Mouse (Mus musculus): Measurements from ENCODE around the gene Tns3.

Gene Tns3

DNA sequence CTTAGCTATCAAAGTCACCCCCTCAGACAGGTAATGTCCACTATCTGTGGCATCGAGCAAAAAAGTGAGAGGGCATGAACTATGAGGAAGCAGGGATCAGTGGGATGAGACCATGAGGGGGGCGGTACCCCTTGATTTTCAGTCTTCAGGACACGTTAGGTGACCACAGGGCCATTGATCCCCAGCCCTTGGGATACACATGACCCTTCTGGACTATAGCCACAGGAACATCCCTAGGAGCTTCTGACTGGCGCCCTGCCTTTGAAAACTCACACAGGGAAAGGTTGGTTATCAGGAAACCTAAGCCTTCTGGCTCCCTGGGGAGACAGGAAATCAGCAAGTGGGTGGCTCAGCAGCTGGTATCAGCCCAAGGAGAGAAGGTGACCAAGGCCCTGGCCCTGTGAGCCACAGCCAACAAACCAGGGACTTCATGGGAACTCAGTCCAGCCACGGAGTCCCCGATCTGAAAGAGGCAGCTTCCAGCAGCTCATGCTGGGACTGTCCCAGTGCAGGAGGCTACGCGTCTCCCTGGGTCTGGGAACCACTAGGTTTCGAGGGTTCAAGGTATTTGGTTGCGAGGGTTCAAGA, 12.8 kb downstream of the Tns3 start:
- DNase-seq (ENCODE audit: low spot score), result no peak

- no peak for DNase-seq (ENCODE audit: low spot score)
Observed at GRCm38 (mm10) chr11:8645609-8646008, 18.7 kb downstream of the Tns3 start.

DNA sequence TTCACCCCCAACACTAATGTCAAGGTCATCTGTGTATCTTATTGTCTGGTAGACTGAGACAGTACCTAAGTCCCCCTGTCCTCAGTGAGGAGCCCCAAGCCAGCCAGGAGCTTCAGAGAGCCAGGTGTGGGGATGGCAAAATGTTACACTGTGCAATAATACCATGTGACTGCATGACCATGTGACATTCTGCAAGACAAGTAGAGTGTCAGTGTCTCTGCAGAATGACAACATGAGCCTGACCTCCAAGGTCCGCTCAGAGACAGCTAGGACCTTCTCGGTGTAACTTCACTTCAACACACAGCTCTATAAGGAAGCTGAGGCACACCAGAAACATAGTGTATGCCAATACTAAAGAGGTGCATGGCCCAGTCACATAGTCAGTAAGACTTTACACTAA, 20.1 kb downstream of the Tns3 start:
- DNase-seq (ENCODE audit: low spot score), result no peak

DNA sequence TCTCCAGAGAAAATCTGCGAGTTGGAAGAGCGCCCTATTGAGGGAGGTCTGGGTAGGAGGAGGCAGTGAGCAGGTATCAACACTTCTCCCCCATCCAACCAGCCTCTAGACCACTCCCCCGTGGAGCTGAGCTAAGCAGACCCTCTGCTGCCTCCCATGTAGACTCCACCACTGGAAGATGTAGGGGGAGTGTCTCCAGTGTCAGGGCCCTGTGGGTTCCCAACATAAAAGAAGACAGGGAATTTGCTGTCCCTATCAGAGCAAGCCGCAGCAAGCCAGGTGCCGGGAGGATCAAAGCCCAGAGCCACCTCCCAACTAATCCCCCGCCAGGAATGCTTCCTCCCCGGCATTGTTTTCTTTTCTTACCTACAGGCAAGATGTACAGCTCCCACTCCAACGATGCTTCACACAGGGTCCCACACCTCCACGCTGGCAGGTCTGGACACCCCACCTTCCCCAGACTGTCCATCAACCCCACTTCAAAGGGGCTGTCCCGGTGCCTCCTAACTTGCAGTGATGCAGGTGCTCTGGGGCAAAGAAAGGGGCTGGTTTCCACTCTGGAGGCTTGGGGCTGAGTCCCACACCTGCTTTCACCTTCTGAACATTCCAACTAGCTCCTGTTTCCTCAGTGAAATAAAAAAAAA, 22.6 kb downstream of the Tns3 start:
- DNase-seq (ENCODE audit: low spot score), result no peak

DNA sequence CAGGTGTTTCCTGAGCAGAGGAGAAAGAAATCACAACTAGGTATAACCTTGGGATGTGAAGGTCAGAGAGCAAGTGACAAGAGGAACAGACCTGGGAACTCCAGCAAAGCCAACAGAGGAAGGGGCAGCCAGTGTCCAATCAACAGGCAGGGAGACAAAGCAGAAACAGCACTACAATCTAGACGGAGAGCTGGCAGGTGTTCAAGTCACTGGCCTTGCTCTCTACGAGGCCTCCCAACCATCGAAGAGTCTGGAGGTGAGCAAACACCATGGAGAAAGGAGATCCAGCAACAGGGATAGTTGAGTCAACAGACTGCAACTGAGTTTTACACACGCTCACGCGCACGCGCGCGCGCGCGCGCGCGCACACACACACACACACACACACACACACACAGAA, 24.6 kb downstream of the Tns3 start:
- DNase-seq (ENCODE audit: low spot score), result no peak

DNA sequence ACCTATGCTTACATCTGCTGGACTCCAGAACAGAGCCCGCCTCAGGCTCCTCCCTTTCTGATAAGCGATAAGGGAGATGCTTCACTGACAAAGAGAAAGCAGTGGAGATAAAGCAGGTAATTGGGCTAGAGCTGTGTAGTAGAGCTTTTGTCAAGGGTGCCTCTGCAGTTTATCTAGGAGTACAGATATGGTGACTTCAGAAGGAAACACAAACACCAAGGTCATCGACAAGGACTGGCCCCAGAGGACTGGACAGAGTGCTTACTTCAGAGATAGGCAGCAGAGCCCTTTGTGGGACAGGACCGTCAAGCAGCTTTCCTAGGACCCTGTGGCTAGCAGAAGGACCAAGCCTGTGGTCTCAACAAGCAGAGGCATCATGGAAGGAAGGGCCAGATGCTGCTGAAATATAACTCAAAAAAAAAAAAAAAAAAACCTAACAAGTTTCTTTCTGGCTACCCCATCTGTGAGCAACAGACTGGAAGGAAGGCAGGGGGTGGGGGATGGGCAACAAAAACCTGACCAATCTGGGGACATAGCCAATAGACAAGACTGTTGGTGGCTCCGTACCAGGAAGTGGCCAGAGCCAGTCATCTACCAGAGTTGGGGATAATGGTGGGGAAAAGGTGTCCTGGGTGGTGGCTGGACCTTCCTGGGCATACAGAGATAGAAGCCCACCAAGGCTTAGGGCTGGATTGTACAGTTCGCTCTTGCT, 25.2 kb downstream of the Tns3 start:
- no peak for DNase-seq (ENCODE audit: low spot score)

DNA sequence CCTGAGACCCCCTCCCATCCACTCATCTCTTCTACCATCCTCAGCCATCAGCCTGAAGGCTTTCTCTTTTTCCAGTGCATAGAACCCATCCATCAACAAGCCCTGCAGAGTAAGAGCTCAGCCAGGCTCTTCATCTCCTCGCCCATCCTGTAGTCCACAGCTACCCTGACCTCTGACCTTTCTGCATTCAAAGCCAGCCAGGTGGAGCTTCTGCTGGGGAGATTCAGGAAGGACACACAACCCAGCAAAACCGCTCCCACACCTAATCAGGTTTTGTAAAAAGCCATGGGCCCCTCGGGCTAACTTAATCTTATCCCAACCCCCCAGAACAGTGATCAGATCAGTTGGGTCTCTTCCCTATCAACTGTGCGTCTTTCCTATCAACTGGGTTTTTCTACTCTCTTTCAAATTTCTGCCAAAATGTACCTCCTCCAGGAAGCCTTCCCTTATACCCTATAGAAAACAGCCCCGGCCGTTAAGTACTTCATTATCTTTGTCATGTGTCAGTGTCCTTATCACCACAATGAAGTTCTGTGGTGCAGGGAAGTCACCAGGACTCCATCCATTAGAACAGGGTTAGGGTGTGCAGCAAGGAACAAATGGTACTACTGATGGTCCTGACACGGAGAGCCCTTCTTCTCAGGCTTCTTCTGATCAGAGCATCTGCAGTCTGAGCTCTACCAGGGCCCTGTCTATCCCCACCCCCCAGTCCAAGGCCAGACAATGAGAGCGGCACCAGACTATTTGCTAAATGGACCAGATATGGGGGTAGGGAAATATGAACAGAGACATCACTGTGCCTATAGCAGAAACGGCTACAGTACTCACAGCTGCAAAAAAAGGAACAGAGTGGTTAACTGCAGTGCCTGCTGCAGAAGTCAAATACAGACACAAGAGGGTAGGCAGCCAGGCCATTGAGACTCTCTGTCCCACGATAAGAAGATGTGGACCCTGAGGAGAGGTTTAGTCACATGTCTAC, 26.6 kb downstream of the Tns3 start:
- no peak for DNase-seq (ENCODE audit: low spot score)

DNA sequence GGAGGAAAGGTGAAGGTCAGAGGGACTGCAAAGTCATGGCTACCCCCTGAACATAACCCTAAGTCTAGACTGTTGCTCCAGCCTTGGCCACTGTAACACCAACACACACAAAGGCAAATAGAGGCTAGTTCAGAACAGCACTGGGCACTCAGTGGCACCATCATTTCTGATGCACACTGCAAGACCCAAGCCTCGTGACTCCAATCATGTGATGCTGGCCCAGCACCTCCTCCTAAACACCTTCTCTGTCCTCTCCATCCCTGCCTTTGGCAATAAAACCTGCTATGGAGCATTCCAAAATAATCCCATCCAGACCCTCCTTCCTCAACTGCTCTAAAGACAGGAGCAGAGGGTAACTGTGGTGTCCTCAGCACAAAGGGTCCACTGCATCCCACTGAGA, 27.7 kb downstream of the Tns3 start:
- DNase-seq (ENCODE audit: low spot score), result no peak

- DNase-seq (ENCODE audit: low spot score), result no peak
Observed at GRCm38 (mm10) chr11:8635778-8636177, 28.6 kb downstream of the Tns3 start.

DNA sequence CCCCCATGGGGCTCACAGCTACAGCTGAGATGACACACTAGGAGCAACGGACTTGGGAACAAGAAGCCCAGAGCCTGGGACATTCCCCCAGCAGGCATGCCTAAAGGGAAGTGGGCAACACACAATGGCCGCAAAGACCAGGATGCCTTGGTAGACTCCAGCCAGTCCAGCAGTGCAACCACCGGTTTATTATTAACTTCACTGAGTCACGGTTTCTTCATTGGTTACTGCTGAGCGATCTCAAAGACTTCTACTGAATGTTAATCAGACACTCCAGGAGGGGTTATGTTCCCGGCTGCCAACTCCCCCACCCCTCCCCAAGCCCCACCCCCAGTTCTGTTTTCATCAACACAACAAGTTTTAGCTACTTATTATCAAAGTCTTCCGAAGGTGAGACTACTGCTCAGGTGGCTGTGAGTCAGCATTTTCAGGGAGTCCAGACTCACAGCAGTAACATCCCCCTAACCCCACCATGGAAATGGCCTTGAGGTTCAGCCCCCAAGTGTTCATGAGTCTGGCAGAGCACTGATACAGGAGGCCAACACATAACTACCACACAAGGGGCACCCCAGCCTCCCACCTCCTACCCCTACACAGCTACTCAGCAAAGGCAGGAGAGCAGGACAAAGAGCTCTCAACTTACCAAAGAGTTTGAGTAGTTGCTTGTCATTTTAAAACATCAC, 29.5 kb downstream of the Tns3 start:
- no peak for DNase-seq (ENCODE audit: low spot score)

DNA sequence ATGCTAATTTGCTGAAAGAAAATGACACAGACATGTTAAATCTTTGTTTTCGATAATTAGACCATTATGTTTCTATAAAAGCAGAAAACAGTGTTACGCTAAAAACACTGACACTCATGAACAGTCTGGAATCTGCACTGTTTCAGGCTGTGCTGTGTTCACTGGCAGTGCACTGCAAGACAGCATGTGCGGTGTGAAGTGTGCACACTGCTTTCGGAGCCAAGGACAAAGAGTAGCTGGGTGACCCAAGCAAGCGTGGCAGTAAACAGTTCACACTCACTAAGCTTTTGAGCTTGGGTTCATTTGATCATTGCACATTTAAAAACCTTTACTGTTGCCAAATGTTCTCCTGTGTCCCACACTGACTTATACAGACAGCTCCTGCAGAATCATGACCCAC, 32.2 kb downstream of the Tns3 start:
- DNase-seq (ENCODE audit: low spot score), result no peak

GRCm38 (mm10) chr11:8629862-8630390, 34.4 kb downstream of the Tns3 start:
- DNase-seq (ENCODE audit: low spot score), result no peak

GRCm38 (mm10) chr11:8629326-8629725, 35.0 kb downstream of the Tns3 start:
- no peak for DNase-seq (ENCODE audit: low spot score)

DNA sequence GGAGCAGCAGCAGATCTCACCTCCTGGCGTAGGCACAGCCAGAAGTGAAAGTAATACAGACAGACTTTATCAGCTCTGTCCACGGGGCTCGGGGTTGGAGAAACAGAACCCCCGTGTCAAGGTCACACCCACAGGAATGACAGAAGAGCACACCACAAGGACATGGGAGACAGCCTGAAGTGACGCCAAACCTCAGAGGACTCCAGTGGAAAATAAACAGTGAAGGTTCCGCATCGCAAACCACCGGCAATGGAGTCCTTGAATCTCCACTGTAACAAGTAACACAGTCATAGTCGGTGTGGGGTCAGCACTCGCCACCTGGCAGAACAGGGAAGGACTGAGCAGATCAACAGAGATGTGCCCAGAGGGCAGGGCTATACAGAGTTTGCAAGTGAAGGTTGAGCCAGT, 35.5 kb downstream of the Tns3 start:
- DNase-seq (ENCODE audit: low spot score), result no peak

- DNase-seq (ENCODE audit: low spot score), result no peak
Observed at GRCm38 (mm10) chr11:8627156-8627555, 37.2 kb downstream of the Tns3 start.

DNA sequence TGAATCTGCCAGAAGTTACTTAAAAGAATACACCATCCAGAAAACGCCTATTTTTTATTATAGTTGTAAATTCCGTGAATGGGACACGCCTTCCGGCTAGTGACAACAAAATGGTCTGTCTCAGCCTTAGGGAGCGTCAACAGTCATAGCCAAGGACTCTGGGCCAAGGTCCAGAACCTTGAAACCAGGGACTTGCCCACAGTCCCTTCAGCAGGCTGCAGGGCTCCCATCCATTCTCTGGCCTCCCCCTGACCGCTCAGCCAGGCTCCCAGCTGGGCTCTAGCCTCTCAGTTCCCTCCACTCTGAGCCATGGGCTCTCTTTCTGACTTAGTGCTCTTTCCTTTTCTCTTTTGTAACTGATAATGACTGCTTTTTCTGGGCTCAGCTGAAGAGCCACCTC, 37.6 kb downstream of the Tns3 start:
- no peak for DNase-seq (ENCODE audit: low spot score)

DNA sequence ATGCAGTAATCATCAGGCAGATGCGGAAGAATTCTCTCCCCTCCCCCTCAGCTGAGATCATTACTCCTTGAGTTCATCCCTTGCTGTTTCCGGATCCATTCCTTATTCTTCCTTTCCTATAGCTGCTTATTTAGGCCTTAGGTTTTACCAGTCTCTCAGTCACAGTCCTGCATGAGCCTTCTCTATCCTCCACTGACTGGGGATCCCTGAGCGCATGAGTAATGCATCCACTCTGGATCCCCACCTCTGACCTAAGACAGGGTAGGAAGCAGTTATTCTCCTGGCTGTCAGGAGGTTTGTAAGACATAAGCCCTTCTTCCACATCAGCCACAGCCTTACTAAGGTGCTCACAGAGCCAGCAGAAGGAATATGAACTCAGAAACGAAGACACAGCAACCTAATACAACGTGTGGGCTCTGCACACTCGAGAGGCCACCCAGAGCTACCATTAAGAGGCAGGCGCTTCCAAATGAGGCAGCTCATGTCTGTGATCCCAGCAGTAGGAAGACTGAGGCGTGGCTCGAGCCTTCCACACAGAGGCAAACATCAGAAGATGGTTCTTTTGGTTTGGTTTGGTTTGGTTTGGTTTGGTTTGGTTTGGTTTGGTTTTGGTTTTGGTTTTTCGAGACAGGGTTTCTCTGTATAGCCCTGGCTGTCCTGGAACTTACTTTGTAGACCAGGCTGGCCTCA, 38.3 kb downstream of the Tns3 start:
- DNase-seq (ENCODE audit: low spot score), result no peak

DNA sequence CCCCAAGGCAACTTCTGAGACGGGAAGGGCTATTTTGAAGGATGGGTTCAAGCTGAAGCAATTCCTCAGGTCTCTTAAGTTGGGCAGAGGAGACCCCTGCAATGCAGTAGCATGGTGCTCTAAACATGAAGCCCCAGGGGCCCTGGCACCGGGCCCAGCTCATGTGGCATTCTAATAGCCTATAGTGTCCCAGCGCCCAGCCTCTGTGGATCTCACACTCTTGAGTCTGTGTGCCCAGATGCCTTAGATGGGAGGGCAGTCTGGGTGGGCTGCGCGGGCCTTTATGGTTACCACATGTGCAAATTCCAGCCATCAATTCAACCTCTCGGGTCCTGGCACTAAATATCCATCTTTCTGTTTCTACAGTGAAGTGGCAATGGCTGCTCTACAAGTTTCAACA, 38.9 kb downstream of the Tns3 start:
- DNase-seq (ENCODE audit: low spot score), result no peak

DNA sequence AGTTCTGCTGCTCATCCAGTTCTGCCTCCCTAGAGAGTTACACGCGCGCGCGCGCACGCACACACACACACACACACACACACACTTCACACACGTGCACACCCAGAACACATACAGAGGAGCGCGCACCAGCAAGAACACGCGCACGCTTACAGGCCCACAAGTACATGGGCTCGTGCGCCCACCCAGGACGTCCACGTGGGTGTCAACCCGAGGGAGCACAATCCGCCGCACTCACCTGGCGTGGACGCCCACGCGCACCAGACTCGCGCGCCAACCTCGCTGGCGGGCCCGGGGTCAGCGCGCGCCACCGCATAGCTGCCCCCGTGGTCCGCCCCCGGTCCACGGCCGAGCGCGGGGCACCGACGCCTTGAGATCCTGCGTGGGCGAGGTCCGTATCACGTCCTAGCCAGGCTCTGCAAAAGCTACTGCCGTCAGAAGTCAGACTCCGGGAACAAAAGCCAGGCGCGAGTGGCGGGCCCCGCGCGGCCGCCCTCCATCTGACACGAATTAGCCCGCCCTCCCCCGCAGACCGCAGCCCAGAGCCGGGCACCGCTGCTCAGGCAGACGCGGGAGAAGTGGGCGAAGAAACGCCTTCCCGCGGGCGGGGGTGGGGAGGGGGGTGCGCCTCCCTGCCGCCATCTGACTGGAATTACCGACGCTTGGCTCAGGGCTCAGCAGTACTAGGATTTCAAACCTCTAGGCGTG, 40.0 kb downstream of the Tns3 start:
- DNase-seq (ENCODE audit: low spot score), result no peak

- no peak for DNase-seq (ENCODE audit: low spot score)
Observed at GRCm38 (mm10) chr11:8623852-8624178, 40.5 kb downstream of the Tns3 start.

GRCm38 (mm10) chr11:8622668-8623067, 41.7 kb downstream of the Tns3 start:
- DNase-seq (ENCODE audit: low spot score), result no peak

All from MN1 (cell line).